Mouse (Mus musculus): ENCODE measurements around the gene Kif3b.

Gene Kif3b

GRCm38 (mm10) chr2:153345454-153346220, 54.4 kb downstream of the Kif3b start, which contains the start of gene Asxl1:
Gene Asxl1 (plus strand): TSS chr2:153345829.
- peak; percentile 99 for DNase-seq (ENCODE audit: low read depth, low spot score)

GRCm38 (mm10) chr2:153346221-153347182, 55.3 kb downstream of the Kif3b start:
- DNase-seq (ENCODE audit: low read depth, low spot score) = peak; percentile 91

- no peak for DNase-seq (ENCODE audit: low read depth, low spot score)
These were observed 56.1 kb downstream of the Kif3b start for GRCm38 (mm10) chr2:153347183-153347781.

- DNase-seq (ENCODE audit: low read depth, low spot score) = no peak
These were observed 57.1 kb downstream of the Kif3b start for GRCm38 (mm10) chr2:153348100-153348831.

- no peak for DNase-seq (ENCODE audit: low read depth, low spot score)
These were observed 59.5 kb downstream of the Kif3b start for GRCm38 (mm10) chr2:153350552-153351181.

GRCm38 (mm10) chr2:153354648-153355047, 63.4 kb downstream of the Kif3b start:
- DNase-seq (ENCODE audit: low read depth, low spot score) = no peak

GRCm38 (mm10) chr2:153356784-153357183, 65.6 kb downstream of the Kif3b start:
- DNase-seq (ENCODE audit: low read depth, low spot score) = no peak

- no peak for DNase-seq (ENCODE audit: low read depth, low spot score)
These were observed 70.0 kb downstream of the Kif3b start for GRCm38 (mm10) chr2:153361101-153361710.

GRCm38 (mm10) chr2:153364531-153364930, 73.3 kb downstream of the Kif3b start:
- DNase-seq (ENCODE audit: low read depth, low spot score) = peak; percentile 71

- DNase-seq (ENCODE audit: low read depth, low spot score) = peak; percentile 95
These were observed 79.7 kb downstream of the Kif3b start for GRCm38 (mm10) chr2:153370871-153371270.

- no peak for DNase-seq (ENCODE audit: low read depth, low spot score)
These were observed 84.2 kb downstream of the Kif3b start for GRCm38 (mm10) chr2:153375380-153375779.

GRCm38 (mm10) chr2:153380479-153380878, 89.3 kb downstream of the Kif3b start:
- DNase-seq (ENCODE audit: low read depth, low spot score) = no peak
